Mouse (Mus musculus) kidney, postnatal 4 days (tissue): Measurements from ENCODE around the gene Cacna1a.

Experiments used
- DNase-seq, 2 experiments: peaks; one replicate each; pipeline ENCODE4 v3.0.0; 2021; ENCODE audit warnings: mixed read lengths in 2 of 2

The Cacna1a gene

DNA sequence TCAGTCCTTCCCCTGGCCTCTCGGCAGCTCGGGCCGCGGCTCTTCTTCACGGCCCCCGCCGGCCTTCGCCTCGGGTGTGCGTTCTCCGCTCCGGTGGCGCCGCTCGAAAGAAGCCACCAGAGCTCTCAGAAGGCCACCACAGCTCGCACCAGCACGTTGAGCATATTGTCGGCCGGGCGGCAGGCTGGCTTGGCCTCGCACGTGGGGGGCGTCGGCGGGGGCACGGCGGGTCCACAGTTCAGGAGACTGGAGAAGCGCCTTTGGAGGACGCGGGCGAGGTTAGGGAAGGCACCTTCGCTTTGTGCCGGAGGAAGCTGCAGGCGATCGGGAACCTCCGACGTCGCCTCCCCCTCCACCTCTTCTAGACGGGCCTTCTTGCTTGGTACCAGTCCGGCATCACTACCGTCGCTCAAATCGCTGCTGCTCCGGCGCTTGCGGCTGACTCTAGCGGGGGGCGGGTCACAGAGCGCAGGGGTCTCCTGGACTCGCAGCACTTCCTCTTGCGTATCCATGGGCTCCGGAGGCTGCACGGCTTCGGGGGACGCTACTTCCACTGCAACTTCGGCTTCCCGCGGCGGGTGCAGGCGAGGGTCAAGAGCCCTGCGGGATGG, 273.8 kb downstream of the Cacna1a start:
- DNase-seq = peak; percentile 69 to 82

DNA sequence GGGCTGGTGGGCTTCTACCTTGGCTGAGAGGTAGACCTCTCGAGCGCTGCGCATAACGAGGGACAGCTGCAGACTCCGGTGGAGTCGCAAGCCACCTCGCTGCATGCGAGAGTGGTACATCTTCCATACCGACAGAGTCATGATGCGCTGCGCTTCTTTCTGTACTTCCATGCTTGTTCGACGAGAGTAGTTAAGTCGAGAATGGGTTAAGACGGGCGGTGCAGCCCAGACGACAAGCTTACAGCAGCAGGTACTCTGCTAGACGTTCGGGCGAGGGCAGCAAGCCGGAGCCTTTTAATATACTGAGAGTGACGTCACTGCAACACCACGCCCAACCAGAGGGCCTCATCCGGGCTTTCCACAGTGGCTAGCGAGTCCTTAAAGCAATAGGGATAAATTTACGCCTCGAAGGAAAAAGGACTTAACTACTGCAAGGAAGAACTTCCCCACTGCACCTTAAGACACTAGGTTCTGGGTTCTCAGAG, 274.4 kb downstream of the Cacna1a start, which contains the start of gene Ier2:
Gene Ier2, minus strand, starts transcription at position 272 of the 485 bp plus-strand sequence.
- peak; percentile 93 to 95 for DNase-seq

DNA sequence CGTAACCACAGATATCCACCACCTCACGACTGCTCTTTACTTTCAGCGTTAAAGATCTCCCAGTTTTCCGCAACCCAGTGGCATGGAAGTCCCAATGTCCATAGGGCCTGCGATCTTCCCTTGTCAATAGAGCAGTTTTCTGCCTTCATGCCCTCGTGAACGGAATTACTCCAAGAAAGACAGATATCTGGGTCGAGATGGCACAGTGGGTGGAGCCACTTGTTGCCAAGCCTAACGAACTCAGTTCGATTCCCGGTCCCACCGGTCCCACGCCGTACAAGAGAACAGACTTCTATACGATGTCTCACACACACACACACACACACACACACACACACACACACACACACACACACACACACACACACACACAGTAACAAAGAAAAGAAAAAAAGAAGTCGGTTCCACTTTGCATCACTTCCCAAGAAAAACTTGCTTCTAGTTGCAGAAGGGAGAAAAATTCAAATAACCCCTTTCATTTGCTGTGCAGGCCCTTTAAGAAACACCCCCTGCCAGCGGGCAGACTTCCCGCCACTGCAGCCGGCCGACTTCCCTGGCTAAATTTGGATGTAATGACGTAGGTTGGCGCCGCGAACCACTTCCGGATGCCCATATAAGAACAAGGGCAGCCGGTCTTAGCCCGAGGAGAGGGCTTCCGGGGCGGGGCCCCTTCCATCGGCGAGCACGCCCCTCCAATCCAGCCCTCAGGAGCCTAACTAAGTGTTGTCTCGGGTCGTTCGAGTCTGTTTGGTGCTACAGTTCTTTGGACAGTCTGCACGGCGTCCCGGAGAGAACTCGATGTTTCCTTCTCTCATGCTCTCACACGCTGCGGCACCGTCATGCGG, 275.5 kb downstream of the Cacna1a start:
- DNase-seq = peak; percentile 96 to 98

DNA sequence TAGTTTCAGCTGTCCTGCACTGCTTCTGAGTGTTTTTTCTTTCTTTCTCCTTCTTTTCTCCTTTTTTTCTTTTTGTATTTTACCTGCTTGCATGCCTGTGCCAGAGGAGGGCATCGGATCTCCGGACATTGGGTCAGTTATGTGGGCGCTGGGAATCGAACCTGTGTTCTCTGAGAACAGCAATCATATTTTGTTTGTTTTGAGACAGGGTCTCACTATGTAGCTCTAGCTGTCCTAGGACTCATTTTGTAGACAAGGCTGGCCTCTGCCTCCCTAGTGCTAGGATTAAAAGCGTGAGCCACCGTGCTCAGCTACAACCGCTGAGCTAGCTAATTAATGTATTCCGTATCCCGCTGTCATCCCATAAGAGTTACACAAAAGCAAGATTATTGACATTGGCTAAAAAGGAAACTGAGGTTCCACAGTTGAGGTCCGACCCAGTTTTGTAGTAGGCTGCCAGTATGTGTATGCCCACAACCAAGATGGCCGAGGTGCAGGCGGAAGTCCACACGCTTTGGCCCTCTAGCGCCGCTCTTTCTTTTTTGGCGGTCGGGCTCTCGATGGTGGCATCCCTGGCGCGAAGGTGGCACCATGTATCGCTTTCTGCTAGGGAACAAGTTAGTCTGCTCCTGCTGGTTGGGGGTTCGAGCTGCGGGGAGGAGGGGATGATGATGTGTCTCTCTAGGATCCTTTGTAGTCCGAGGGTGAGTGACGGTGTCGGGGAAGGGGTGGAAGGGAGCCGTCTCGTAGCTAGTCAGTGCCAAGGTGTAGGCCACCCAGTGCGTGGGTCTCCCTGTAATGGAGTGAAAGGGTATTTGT, 276.5 kb downstream of the Cacna1a start:
- peak; percentile 85 to 91 for DNase-seq

DNA sequence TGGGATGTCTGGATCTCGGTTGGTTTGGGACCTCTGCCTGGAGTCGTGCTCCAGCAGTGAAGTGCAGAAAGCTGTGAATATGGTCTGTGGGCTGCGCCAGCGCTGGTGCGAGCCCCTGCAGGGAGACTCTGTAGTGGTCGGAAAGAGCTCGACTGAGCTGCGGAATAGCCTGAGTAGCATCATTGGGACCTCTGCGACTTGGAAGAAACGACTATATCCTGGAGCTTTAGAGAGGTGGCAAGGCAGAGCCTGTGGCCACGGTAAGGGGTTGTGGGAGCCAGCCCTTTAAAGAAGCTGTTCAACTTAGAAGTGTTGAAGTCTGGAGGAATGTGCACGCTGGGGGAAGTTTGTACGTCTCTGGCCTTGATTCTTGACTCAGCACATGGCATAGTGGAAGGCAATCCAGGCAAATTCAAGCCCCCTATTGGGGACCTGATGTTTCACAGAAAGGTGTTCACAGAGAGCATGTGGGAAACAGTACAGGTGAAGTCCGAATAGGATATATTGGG, 277.2 kb downstream of the Cacna1a start:
- no peak for DNase-seq

DNA sequence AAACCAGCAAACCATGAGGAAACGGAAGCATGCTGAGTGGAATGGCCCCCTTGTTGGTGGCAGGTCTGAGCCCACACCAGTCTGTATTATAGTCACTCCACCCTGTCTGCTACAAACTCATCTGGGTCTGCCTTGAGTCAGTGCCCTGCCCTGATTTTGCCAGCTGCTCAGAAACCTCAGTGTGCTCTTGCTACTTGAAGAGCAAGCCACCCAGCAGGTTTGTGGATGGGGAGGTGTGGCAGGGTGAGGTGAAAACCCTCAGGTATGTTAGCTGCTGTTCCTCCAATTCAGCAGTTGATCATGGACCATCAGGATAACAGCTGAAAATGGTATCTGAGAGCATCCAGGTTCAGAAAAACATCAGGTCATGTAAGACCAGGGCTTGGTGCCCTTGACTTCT, 279.8 kb downstream of the Cacna1a start:
- no peak for DNase-seq

DNA sequence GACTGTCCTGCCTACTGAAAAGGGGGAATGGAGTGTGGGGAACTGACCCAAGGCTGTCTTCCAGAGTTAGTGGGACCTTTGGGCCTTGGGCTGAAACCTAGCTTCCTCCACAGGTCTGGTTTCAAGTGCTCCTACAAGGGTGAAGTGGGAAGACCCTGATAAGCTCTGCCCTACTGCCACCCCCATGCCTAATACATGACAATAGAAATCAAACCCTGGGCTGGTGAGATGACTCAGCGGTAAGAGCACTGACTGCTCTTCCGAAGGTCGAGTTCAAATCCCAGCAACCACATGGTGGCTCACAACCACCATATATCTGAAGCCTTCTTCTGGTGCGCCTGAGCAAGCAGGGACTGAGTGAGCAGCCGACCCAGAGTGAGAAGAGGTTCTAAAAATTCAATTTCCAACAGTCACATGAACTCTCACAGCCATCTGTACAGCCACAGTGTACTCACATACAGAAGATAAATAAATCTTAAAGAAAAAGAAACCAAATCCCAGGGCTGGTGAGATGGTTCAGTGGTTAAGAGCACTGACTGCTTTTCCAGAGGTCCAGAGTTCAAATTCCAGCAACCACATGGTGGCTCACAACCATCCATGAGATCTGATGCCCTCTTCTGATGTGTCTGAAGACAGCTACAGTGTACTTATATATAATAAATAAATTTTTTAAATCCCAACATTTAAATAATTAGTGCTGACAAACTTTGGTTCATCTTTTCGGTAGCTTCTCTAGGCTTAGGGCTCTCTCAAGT, 280.7 kb downstream of the Cacna1a start:
- DNase-seq = no peak

DNA sequence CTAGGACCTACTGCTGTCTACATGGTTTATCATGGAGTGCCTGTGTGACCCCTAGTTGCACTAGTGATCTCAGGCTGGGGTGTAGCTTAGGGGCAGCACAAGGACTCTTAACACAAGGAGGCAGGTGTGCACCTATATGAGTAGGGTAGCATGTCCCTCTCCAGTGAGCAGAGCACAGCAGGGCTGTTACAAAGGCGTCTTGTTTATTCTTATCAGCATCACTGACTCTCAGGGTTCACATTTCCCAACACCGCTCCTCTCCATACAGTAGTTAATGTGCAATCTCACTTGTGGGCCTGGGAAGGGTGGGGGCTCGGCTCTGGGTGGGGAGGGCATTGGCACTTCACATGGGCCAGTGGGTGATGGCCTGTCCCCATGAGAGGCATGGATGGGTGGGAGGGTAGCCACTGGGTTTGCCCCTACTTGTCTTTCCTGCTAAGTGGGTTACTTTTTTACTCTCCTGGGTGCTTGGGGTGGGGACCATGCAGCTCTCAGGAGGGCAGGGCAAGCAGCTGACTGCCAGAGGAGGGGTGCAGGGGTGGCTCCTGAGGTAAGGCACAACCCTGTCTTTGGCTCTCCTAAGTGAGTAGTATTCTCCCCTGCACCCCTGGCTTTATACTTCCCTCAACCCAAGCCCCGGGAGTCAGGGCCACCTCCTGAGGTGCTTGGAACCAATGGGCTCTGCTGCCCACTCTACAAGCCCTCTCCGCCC, 282.2 kb downstream of the Cacna1a start:
- peak; percentile 15 to 30 for DNase-seq

DNA sequence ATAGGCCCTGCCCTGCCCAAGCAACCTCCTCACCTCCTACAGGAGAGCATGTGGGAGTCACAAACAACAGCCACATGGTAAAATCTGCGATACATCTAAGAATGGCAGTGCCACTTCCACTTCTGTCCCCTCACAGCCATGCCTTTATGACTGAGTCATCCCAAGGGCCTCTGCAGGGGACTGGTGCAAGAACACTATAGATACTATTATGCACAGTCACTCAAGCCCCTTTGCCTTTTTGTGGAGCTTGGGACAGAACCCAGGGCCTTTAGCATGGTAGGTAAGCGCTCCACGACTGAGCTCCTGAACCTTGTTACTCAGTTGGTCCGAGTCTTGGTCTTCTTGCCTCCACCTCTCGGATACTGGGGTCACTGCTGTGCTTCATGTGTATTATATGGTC, 289.1 kb downstream of the Cacna1a start:
- no peak for DNase-seq

DNA sequence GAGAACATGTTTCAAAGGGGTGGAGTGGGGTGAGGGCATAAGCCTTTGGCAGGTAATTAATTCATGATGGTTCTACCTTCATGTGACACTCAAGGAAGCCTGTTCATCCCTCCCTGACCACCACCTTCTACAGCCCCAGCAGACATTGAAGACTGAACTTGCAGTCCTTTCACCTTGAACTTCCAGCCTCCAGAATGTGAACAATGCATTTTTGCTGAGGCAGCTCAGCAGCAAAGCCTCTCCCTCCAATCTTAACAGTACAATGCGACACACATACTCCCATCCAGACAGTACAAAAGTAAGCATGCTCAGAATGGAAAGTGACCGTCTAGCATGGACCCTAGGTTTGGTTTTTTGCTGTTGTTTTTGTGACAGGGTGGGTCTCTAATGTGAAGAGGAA, 293.2 kb downstream of the Cacna1a start:
- DNase-seq = no peak

DNA sequence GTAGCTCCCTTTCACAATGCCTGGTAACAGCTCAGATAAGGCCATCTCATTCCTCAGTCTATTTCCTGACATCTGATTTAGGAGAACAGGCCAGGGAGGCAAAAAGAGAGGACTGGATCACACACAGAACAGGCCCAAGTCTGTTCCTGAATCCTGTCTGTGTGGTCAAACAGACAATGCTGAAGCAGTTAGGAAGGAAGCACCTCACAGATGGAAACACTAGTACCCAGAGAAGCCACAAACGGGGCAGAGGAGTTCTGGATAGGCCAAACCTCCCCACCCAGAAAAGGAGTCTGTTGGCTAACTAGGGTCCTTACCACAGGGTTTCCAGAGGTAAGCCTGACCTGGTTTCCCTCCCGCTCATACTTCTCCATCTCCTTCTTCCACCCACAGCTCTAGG, 294.0 kb downstream of the Cacna1a start:
- no peak for DNase-seq

DNA sequence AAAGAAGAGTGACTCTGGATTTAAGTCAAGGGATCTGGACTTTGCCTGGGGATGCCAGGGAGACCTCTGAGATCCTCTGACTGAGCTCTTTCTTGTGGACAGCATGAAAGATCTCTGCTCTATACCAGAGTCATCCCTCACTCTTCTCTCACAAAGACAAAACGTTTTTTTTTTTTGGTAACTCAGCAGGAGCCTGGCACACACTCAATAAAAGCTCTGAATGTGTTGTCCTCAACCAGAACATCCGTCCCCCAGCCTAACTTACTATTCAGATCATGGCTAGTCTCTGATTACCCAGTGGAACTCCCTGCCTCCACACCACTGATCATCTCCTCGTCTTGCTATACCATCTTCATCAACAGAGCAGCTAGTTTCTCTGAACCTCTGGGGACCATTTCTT, 296.3 kb downstream of the Cacna1a start:
- no peak for DNase-seq

DNA sequence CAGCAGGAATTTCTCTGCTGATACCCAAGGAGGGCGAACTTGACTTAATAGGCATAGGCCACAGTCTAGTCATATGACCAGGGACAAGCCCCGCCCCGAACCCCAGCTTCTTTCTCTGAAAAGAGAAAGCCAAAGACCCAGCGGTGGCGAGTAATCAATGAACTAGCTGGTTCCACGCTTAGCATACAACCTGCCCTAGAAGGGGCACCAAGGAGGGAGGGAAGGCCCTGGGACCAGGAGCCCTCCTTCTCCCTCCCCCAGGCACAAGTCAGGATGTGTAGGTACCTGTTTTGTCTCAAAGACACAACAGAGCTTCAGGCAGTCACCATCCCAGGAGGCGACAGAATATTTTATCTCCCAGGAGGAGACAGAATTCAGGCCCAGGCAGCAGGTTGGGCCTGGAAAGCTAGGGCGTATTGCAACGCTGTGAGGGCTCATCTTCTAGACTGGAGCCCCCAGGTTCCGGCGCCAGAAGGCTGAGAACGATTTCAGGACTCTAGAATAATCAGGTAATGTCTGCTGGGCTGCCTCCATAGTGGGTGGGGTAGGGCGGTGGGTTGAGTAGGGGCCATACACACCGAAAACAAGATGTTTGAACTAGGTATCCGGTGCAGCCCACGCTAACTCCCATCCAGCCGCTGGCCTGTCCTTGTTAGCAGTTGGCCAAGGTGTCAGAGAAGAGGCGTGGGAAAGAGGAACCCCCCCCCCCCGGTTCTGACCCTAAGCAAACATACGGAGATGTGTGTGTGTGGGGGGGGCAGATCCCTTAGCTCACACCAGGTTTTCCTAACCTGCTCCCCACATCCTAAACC, 298.2 kb downstream of the Cacna1a start, which contains the start of gene Trmt1:
Gene Trmt1, plus strand, starts transcription at position 117 of the 812 bp plus-strand sequence.
- peak; percentile 52 to 67 for DNase-seq

DNA sequence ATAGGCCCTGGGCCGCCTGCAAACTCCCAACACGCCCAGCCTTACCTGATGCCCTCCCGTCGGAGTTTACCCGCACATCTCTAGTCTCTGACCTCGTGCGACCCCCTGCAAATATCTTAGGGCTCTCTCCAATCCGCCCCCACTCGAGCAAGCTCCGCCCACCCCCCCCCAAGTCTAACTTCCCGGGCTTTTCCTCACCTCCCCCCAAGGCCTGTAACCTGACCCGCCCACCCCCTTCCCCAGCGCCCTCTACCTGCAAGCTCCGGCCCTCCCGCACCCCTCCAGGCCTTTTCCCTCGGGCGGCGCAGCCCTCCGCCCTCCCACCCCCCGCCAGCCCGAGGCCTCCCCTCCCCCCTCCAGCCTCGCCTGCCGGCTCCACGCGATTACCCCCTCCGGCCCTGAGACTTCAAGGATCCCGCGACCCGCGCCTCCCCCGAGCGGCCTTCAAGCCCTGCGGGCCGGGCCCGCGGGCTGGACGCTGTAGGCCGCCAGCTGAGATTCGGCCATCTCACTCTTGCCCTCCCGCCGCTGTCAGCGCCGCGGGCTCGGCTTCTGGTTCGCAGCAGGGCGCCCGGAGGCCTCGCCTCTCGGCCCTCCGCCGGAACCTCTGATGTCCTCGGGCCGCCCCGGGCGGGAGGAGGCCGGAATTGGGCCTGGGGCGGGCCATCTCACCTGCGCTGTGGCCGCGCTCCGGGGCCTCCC, 298.9 kb downstream of the Cacna1a start:
- peak; percentile 60 to 74 for DNase-seq

DNA sequence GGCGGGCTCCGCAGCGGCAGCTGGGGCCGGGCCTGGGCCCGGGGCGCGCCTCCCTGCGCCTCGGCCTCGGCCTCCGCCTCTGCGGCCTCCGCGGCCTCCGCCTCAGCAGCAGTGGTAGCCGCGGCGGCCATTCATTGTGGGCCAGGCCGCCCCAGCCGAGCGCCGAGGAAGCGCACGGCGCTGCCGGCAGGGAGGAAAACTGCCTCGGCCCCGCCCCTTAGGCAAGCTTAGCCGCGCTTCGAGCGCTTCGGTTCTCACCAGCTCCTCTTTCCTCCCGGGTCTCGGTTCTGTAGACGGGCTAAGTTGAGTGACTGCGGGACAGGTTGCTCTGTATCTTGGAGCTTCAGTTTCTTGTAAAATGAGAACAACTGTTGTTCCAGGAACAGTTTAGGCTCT, 299.5 kb downstream of the Cacna1a start, which contains the start of gene Nacc1:
Gene Nacc1, minus strand, starts transcription at position 158 of the 396 bp plus-strand sequence.
- DNase-seq = peak; percentile 93 to 96

DNA sequence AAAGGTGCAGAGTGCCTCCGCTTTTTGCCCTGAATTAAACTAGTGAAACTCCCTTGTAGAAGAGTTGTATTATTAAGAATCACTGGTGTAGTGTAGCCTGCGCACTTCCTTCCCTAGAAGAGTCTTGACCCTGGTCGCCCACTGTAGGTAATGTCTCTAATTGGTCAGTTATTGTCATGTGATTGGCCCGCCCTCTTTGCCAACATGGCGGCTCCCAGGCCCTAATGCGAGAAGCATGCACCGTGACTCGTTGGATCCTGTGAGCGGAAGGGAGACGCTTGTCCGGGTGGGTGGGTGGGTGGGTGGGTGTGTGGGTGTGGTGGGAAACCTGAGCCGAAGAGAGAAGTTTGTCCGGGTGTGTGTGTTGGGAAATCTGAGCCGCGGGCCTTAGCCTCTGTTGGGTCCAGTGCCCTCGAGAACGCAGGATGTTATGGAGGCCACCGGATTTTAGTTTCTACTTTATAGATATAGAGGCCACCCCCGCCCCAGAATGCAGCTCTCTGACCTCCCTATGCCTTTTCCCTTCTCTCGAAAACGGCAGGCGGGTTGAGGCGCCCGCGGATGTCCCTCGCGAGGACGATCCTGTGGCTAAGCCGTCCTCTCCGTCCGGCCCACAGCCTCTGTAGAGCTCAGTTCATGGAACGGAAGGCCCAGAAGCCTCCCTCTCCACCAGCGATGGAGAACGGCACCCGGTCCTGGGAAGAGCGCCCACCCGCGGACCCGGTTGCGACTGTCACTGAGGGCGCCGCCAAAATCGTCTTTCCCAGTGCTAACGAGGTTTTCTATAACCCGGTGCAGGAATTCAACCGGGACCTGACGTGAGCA, 301.1 kb downstream of the Cacna1a start:
- peak; percentile 88 to 92 for DNase-seq
